Mouse (Mus musculus): ENCODE results near the gene Psmc5. TPM values are rescaled to one million over a fixed set of nuclear protein-coding genes. Genes with fewer than 3 reads are reported as not detected.

Psmc5 gene
- polyA plus RNA-seq, 1 experiment, result 289 TPM

DNA sequence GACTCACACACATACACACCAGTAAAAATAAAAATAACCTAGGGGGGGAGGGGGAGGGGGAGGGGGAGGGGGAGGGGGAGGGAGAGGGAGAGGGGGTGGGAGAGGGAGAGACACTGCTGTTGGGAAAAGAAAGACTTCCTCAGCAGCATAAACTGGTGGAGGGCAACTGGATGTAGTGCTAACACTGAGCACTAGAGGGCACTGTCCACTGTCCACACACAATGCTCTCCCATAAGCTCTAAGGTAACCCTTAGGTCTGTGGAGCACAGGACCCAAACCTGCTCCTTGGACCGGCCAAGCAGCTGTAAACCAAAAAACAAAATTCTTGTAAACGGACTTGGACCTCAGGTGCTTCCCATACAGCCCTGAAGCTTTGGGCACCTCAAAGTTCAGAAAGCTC, 46.7 kb downstream of the Psmc5 start:
- TF ChIP-seq MYOD1 (IDR thresholded peaks at IDR 0.05; ENCODE audit: control insufficient read depth, insufficient read length, low read depth) (no peak), CTCF (IDR thresholded peaks at IDR 0.05; ENCODE audit: control insufficient read depth, insufficient read depth, insufficient read length) (peak; percentile 80)
- H3K36me3 ChIP-seq (ENCODE audit: control insufficient read depth, insufficient read depth), result no peaks in the 10 kb centered on the region
- no peak overlapping the region for H3ac ChIP-seq (ENCODE audit: control insufficient read depth, insufficient read length, low read depth)
- no peaks in the 10 kb centered on the region for H3K79me2 ChIP-seq (ENCODE audit: control insufficient read depth, insufficient read depth)
- no peaks in the 10 kb centered on the region for H3K79me3 ChIP-seq (ENCODE audit: low read depth)
- no peak overlapping the region for H3K4me3 ChIP-seq (ENCODE audit: insufficient read depth, poor library complexity, severe bottlenecking)
- peaks cover 13% of the 10 kb centered on the region for H3K27me3 ChIP-seq (ENCODE audit: control insufficient read depth, insufficient read depth, insufficient read length)

- TF ChIP-seq CTCF (IDR thresholded peaks at IDR 0.05; ENCODE audit: control insufficient read depth, insufficient read depth, insufficient read length) (no peak), CEBPB (IDR thresholded peaks at IDR 0.05; ENCODE audit: low read depth) (no peak), MYOD1 (IDR thresholded peaks at IDR 0.05; ENCODE audit: control insufficient read depth, insufficient read length, low read depth) (no peak), MYOG (IDR thresholded peaks at IDR 0.05; ENCODE audit: control insufficient read depth, extremely low read depth, insufficient read length) (no peak), FOSL1 (IDR thresholded peaks at IDR 0.05; ENCODE audit: insufficient read depth, low read length, poor library complexity, severe bottlenecking) (no peak), USF1 (IDR thresholded peaks at IDR 0.05; ENCODE audit: low read depth) (no peak), MAX (IDR thresholded peaks at IDR 0.05) (no peak)
- H3K36me3 ChIP-seq (ENCODE audit: control insufficient read depth, insufficient read depth), result no peaks in the 10 kb centered on the region
- H3K79me3 ChIP-seq (ENCODE audit: low read depth), result no peaks in the 10 kb centered on the region
- no peak overlapping the region for H3ac ChIP-seq (ENCODE audit: control insufficient read depth, insufficient read length, low read depth)
- peaks cover 12% of the 10 kb centered on the region for H3K27me3 ChIP-seq (ENCODE audit: control insufficient read depth, insufficient read depth, insufficient read length)
- no peaks in the 10 kb centered on the region for H3K79me2 ChIP-seq (ENCODE audit: control insufficient read depth, insufficient read depth)
- no peak overlapping the region for H3K4me3 ChIP-seq (ENCODE audit: insufficient read depth, poor library complexity, severe bottlenecking)
Observed at GRCm38 (mm10) chr11:106305348-106306064, 49.6 kb downstream of the Psmc5 start.

DNA sequence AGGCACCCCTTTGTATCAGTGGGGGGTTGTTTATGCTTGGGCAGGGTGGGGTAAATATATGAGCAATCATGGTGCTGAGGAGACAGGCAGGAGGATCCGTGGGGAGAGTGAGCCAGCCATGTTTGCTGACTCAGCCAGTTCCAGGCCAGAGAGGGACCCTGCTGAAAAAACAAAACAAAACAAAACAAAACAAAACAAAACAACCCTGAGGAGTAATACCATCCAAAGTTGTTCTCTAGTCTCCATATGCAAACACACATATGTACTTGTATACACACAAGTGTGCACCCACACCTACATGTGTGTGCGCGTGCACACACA, 50.1 kb downstream of the Psmc5 start:
- no peak overlapping the region for H3ac ChIP-seq (ENCODE audit: control insufficient read depth, insufficient read length, low read depth)
- peaks cover 12% of the 10 kb centered on the region for H3K27me3 ChIP-seq (ENCODE audit: control insufficient read depth, insufficient read depth, insufficient read length)
- H3K79me2 ChIP-seq (ENCODE audit: control insufficient read depth, insufficient read depth), result no peaks in the 10 kb centered on the region

GRCm38 (mm10) chr11:106306758-106307157, 50.8 kb downstream of the Psmc5 start:
- no peaks in the 10 kb centered on the region for H3K79me3 ChIP-seq (ENCODE audit: low read depth)
- no peak for TF ChIP-seq MAX (IDR thresholded peaks at IDR 0.05)
- no peak overlapping the region for H3K4me3 ChIP-seq (ENCODE audit: insufficient read depth, poor library complexity, severe bottlenecking)
- H3K36me3 ChIP-seq (ENCODE audit: control insufficient read depth, insufficient read depth), result no peaks in the 10 kb centered on the region
- no peak overlapping the region for H3ac ChIP-seq (ENCODE audit: control insufficient read depth, insufficient read length, low read depth)
- peaks cover 17% of the 10 kb centered on the region for H3K27me3 ChIP-seq (ENCODE audit: control insufficient read depth, insufficient read depth, insufficient read length)
- H3K79me2 ChIP-seq (ENCODE audit: control insufficient read depth, insufficient read depth), result no peaks in the 10 kb centered on the region

More for the DNA sequence above, 50.1 kb downstream of the Psmc5 start:
- no peak overlapping the region for H3K4me3 ChIP-seq (ENCODE audit: insufficient read depth, poor library complexity, severe bottlenecking)
- TF ChIP-seq CEBPB (IDR thresholded peaks at IDR 0.05; ENCODE audit: low read depth), result no peak
- no peak for TF ChIP-seq MYOD1 (IDR thresholded peaks at IDR 0.05; ENCODE audit: control insufficient read depth, insufficient read length, low read depth)
- TF ChIP-seq MYOG (IDR thresholded peaks at IDR 0.05; ENCODE audit: control insufficient read depth, extremely low read depth, insufficient read length), result no peak
- no peak for TF ChIP-seq CTCF (IDR thresholded peaks at IDR 0.05; ENCODE audit: control insufficient read depth, insufficient read depth, insufficient read length)
- TF ChIP-seq MAX (IDR thresholded peaks at IDR 0.05), result no peak
- TF ChIP-seq USF1 (IDR thresholded peaks at IDR 0.05; ENCODE audit: low read depth), result no peak
- TF ChIP-seq FOSL1 (IDR thresholded peaks at IDR 0.05; ENCODE audit: insufficient read depth, low read length, poor library complexity, severe bottlenecking), result no peak
- no peaks in the 10 kb centered on the region for H3K36me3 ChIP-seq (ENCODE audit: control insufficient read depth, insufficient read depth)
- no peaks in the 10 kb centered on the region for H3K79me3 ChIP-seq (ENCODE audit: low read depth)

DNA sequence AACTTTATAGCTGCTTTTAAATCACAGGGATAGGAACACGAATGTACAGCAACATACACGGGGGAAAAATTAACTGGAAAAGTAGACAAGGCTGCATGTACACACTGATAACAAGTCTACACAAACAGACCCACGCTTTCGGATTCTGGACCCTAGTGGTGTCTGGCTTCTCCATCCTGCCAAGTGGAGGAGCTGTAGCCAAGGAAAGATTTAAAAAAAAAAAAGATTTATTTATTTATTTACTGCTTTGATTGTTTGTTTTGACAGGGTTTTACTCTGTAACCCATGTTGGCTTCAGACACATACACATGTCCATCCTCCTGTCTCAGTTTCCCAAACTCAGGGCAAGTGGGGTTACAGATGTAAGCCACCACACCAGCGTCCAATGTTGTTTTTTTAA, 51.5 kb downstream of the Psmc5 start:
- H3ac ChIP-seq (ENCODE audit: control insufficient read depth, insufficient read length, low read depth), result no peak overlapping the region
- no peak for TF ChIP-seq MYOG (IDR thresholded peaks at IDR 0.05; ENCODE audit: control insufficient read depth, extremely low read depth, insufficient read length)
- no peak for TF ChIP-seq MYOD1 (IDR thresholded peaks at IDR 0.05; ENCODE audit: control insufficient read depth, insufficient read length, low read depth)
- TF ChIP-seq MAX (IDR thresholded peaks at IDR 0.05), result no peak
- TF ChIP-seq CEBPB (IDR thresholded peaks at IDR 0.05; ENCODE audit: low read depth), result no peak
- no peak for TF ChIP-seq USF1 (IDR thresholded peaks at IDR 0.05; ENCODE audit: low read depth)
- TF ChIP-seq FOSL1 (IDR thresholded peaks at IDR 0.05; ENCODE audit: insufficient read depth, low read length, poor library complexity, severe bottlenecking), result no peak
- no peak for TF ChIP-seq CTCF (IDR thresholded peaks at IDR 0.05; ENCODE audit: control insufficient read depth, insufficient read depth, insufficient read length)
- H3K27me3 ChIP-seq (ENCODE audit: control insufficient read depth, insufficient read depth, insufficient read length), result peaks cover 24% of the 10 kb centered on the region
- H3K36me3 ChIP-seq (ENCODE audit: control insufficient read depth, insufficient read depth), result no peaks in the 10 kb centered on the region
- no peaks in the 10 kb centered on the region for H3K79me2 ChIP-seq (ENCODE audit: control insufficient read depth, insufficient read depth)
- no peaks in the 10 kb centered on the region for H3K79me3 ChIP-seq (ENCODE audit: low read depth)
- no peak overlapping the region for H3K4me3 ChIP-seq (ENCODE audit: insufficient read depth, poor library complexity, severe bottlenecking)

- Histone ChIP-seq H3K4me3 (ENCODE audit: insufficient read depth, poor library complexity, severe bottlenecking) (no peak overlapping the region), H3K27me3 (ENCODE audit: control insufficient read depth, insufficient read depth, insufficient read length) (peaks cover 27% of the 10 kb centered on the region)
- TF ChIP-seq USF1 (IDR thresholded peaks at IDR 0.05; ENCODE audit: low read depth) (no peak), MYOG (IDR thresholded peaks at IDR 0.05; ENCODE audit: control insufficient read depth, extremely low read depth, insufficient read length) (no peak), CEBPB (IDR thresholded peaks at IDR 0.05; ENCODE audit: low read depth) (no peak), FOSL1 (IDR thresholded peaks at IDR 0.05; ENCODE audit: insufficient read depth, low read length, poor library complexity, severe bottlenecking) (no peak), MYOD1 (IDR thresholded peaks at IDR 0.05; ENCODE audit: control insufficient read depth, insufficient read length, low read depth) (no peak), CTCF (IDR thresholded peaks at IDR 0.05; ENCODE audit: control insufficient read depth, insufficient read depth, insufficient read length) (no peak), MAX (IDR thresholded peaks at IDR 0.05) (no peak)
Observed at GRCm38 (mm10) chr11:106308162-106308561, 52.2 kb downstream of the Psmc5 start.

More at GRCm38 (mm10) chr11:106308162-106308561, 52.2 kb downstream of the Psmc5 start:
- no peaks in the 10 kb centered on the region for H3K79me2 ChIP-seq (ENCODE audit: control insufficient read depth, insufficient read depth)
- no peaks in the 10 kb centered on the region for H3K36me3 ChIP-seq (ENCODE audit: control insufficient read depth, insufficient read depth)
- H3ac ChIP-seq (ENCODE audit: control insufficient read depth, insufficient read length, low read depth), result no peak overlapping the region
- no peaks in the 10 kb centered on the region for H3K79me3 ChIP-seq (ENCODE audit: low read depth)

Measured in C2C12 (cell line).